Mouse (Mus musculus) spleen, adult 2 months (tissue): ENCODE measurements at regions not wholly inside any gene's neighbourhood (a gene's known extent, or its start where the extent isn't known, plus 50 kb on each side); places are given as distances from the start of the nearest gene placed in this dataset.

Experiments
- DNase-seq, 2 experiments: peaks; one replicate each; pipeline versions ENCODE4 v3.0.0 to v3.0.0-alpha.2; 2012 to 2021; ENCODE audit warnings: low spot score in 2 of 2, low read depth in 1 of 2
- H3K27ac ChIP-seq: fragments of 200-500 bp; 2 replicates; pipeline ENCODE4 v1.5.1; 2012; ENCODE audit warnings: low read length, inconsistent platforms; ENCODE audit not compliant: insufficient read depth
- H3K27me3 ChIP-seq: fragments of 200-500 bp; 2 replicates; pipeline ENCODE4 v1.6.1; 2012; ENCODE audit warnings: mild to moderate bottlenecking, moderate library complexity, low read length, inconsistent platforms; ENCODE audit not compliant: control insufficient read depth, insufficient read depth
- H3K36me3 ChIP-seq: fragments of 200-500 bp; 2 replicates; pipeline ENCODE4 v1.6.1; 2012; ENCODE audit warnings: mild to moderate bottlenecking, low read length, inconsistent platforms; ENCODE audit not compliant: control insufficient read depth, insufficient read depth
- H3K4me1 ChIP-seq: fragments of 200-500 bp; 2 replicates; pipeline ENCODE4 v1.6.1; 2011; ENCODE audit warnings: inconsistent platforms; ENCODE audit not compliant: control insufficient read depth, insufficient read depth, insufficient read length
- H3K4me3 ChIP-seq: fragments of 200-500 bp; 2 replicates; pipeline ENCODE4 v1.5.1; 2011; ENCODE audit warnings: mild to moderate bottlenecking, inconsistent platforms; ENCODE audit not compliant: insufficient read depth, insufficient read length; ENCODE audit errors: extremely low read depth
- CTCF ChIP-seq: fragments of 200-500 bp; IDR thresholded peaks from 2 replicates; pipeline ENCODE4 v1.5.1; 2011; ENCODE audit warnings: mild to moderate bottlenecking, inconsistent platforms; ENCODE audit not compliant: insufficient read depth, insufficient read length, insufficient replicate concordance; ENCODE audit errors: extremely low read depth
- POLR2A ChIP-seq: fragments of 200-500 bp; IDR thresholded peaks from 2 replicates; pipeline ENCODE4 v1.6.1; 2011; ENCODE audit warnings: low read depth, low read length, inconsistent platforms
- WGBS: fragments of 180-500 bp; shearing (Covaris S2); methylation state at CpG from one replicate; pipeline ENCODE4 v1.1.7; 2018; 5-methylcytosine and 5-hydroxymethylcytosine counted together

GRCm38 (mm10) chr2:30676833-30677459 is 82.1 kb downstream of the Cstad start:
- H3K4me3 ChIP-seq: no peak overlapping the region; the same call in 1 of the 2 replicates
- TF ChIP-seq POLR2A: no peak
- no peak for TF ChIP-seq CTCF
- H3K27ac ChIP-seq: peak overlapping the region; percentile 50; the same call in 1 of the 2 replicates
- under 1% methylated on average over 44 of the region's 44 CpGs for WGBS
- no peaks in the 10 kb centered on the region for H3K36me3 ChIP-seq
- DNase-seq: no peak
- H3K4me1 ChIP-seq: peaks cover 10% of the 10 kb centered on the region
- peaks cover 7% of the 10 kb centered on the region for H3K27me3 ChIP-seq

GRCm38 (mm10) chr2:30676450-30676832 is 81.6 kb downstream of the Cstad start:
- 11% methylated on average over 6 of the region's 7 CpGs for WGBS
- no peak for DNase-seq
- no peak for TF ChIP-seq POLR2A
- no peak for TF ChIP-seq CTCF
- Histone ChIP-seq H3K36me3 (no peaks in the 10 kb centered on the region), H3K4me1 (peaks cover 10% of the 10 kb centered on the region), H3K4me3 (no peak overlapping the region), H3K27me3 (peaks cover 7% of the 10 kb centered on the region), H3K27ac (no peak overlapping the region)

GRCm38 (mm10) chr2:30675839-30676238 is 81.0 kb downstream of the Cstad start:
- Histone ChIP-seq H3K27ac (no peak overlapping the region), H3K4me1 (peaks cover 10% of the 10 kb centered on the region), H3K27me3 (peaks cover 7% of the 10 kb centered on the region), H3K36me3 (no peaks in the 10 kb centered on the region), H3K4me3 (no peak overlapping the region)
- 91% methylated on average over 2 of the region's 2 CpGs for WGBS
- DNase-seq: no peak
- no peak for TF ChIP-seq CTCF
- TF ChIP-seq POLR2A: no peak

GRCm38 (mm10) chr2:30670836-30671586 is 76.2 kb downstream of the Cstad start:
- DNase-seq: no peak
- WGBS: 86% methylated on average over 5 of the region's 5 CpGs

GRCm38 (mm10) chr2:30667468-30667867 is 72.6 kb downstream of the Cstad start:
- H3K4me3 ChIP-seq: no peak overlapping the region
- H3K27me3 ChIP-seq: no peaks in the 10 kb centered on the region
- TF ChIP-seq CTCF (no peak), POLR2A (no peak)
- H3K27ac ChIP-seq: no peak overlapping the region
- H3K36me3 ChIP-seq: no peaks in the 10 kb centered on the region
- DNase-seq: no peak
- 72% methylated on average over 8 of the region's 8 CpGs for WGBS
- H3K4me1 ChIP-seq: no peaks in the 10 kb centered on the region

More at GRCm38 (mm10) chr2:30670836-30671586, 76.2 kb downstream of the Cstad start:
- TF ChIP-seq POLR2A: no peak
- no peak for TF ChIP-seq CTCF
- Histone ChIP-seq H3K4me1 (no peaks in the 10 kb centered on the region), H3K36me3 (no peaks in the 10 kb centered on the region), H3K4me3 (no peak overlapping the region), H3K27me3 (no peaks in the 10 kb centered on the region), H3K27ac (no peak overlapping the region)

GRCm38 (mm10) chr2:30661147-30661546 is 66.3 kb downstream of the Cstad start:
- H3K27ac ChIP-seq: no peak overlapping the region
- TF ChIP-seq CTCF: no peak
- no peak for TF ChIP-seq POLR2A
- no peaks in the 10 kb centered on the region for H3K27me3 ChIP-seq
- no peak overlapping the region for H3K4me3 ChIP-seq
- 82% methylated on average over 10 of the region's 10 CpGs for WGBS
- DNase-seq: no peak
- peaks cover 28% of the 10 kb centered on the region for H3K4me1 ChIP-seq
- no peaks in the 10 kb centered on the region for H3K36me3 ChIP-seq

- Histone ChIP-seq H3K27me3 (no peaks in the 10 kb centered on the region), H3K27ac (no peak overlapping the region), H3K4me3 (no peak overlapping the region), H3K36me3 (no peaks in the 10 kb centered on the region), H3K4me1 (peaks cover 28% of the 10 kb centered on the region)
- no peak for TF ChIP-seq CTCF
- TF ChIP-seq POLR2A: no peak
- WGBS: 53% methylated on average over 10 of the region's 10 CpGs
- DNase-seq: no peak
Measured at GRCm38 (mm10) chr2:30660613-30660991, 65.8 kb downstream of the Cstad start.
